Mouse (Mus musculus): ENCODE measurements around the gene Gnl3l.

Gnl3l gene

DNA sequence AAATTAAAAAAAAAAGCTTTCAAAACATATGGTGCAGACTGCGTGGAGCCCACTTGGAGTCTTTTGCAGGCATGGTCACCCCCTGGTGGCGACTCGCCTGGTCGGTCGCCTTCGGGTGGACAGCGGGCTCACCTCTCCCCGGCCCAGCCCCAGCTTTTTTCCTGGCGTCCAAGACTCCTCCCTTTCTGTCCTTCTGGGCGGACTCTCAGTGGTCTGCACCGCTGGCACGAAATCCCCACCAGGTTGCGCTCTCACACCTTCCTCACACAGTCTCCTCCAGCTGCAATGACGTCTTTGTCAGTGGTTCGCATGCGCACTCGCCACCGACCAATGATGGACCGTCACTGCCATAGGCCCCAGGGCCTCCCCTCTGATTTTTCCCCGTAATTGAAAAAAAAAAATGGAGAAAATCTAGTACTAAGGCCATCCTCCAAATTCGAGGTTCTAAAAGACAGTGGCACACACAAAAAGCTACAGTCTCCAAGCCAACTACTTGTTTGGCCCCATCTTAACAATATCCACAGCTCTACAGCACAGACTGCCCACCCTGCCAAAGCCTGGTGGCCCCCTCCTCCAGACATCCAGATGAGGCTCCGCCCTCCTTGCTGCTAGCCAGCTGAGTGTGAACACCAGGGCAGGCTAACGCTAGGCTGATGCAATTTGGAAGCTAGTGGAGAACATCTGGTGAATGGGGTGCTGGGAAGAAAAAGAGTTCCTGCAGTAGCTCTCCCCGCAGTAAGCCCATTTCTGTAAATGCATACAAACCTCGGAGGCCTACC lies 60.4 kb downstream of the Gnl3l start:
- peak; percentile 9 to 39 for DNase-seq (ENCODE audit: low spot score in 2 of 2)

DNA sequence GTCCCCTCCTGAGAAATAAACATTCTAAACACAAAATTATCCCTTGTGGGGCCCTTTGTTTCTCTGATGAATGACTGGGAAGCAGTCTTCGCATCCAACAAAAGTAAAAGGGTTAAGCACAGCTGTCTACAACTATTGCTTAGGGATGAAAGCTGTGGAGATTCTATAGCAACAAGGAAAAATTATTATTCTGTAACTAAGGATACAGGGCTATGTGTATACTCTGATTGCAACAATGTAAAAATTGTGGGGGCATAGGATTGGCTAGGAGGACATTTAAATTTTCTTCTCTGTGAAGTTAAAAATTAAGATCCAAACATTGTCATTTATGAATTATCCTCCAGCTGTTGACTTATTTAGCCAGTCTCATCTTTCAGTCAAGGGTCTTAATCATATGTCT lies 61.1 kb downstream of the Gnl3l start:
- DNase-seq (ENCODE audit: low spot score in 2 of 2): no peak

DNA sequence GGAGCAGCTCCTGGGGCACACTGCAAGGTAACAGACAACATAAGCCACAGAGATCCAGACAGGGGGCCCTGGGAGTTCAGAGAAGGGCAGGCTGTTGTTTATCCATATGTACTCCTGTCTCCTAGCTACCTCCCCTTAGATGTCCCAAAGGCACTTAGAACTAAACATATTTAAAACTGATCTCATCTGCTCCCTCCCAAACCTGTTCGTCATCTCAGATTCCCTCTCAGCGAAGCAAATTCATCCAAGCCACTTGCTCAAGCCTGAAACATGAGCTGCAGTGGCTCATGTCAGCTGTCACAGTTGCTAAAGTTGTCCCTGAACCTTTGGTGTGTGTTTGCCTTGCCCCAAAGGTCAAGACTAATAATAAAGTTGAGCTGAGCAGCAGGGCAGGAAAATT lies 61.7 kb downstream of the Gnl3l start:
- no peak for DNase-seq (ENCODE audit: low spot score in 2 of 2)

GRCm38 (mm10) chrX:150954721-150955120 lies 62.4 kb downstream of the Gnl3l start:
- no peak for DNase-seq (ENCODE audit: low spot score in 2 of 2)
